Mouse (Mus musculus) thymus, adult 2 months (tissue): ENCODE data around the gene Scn3a. TPM values are rescaled to one million over a fixed set of nuclear protein-coding genes. Genes with fewer than 3 reads are reported as not detected.

Experiments used
- DNase-seq: peaks from one replicate; pipeline ENCODE4 v3.0.0; 2021
- H3K27ac ChIP-seq: fragments of 200-500 bp; 2 replicates; pipeline ENCODE4 v1.5.1; 2012; ENCODE audit warnings: low read length, control low read depth; ENCODE audit not compliant: control insufficient read depth, insufficient read depth
- H3K27me3 ChIP-seq: fragments of 200-500 bp; 2 replicates; pipeline ENCODE4 v1.6.1; 2012; ENCODE audit warnings: mild to moderate bottlenecking, low read length, moderate library complexity, mixed read lengths; ENCODE audit not compliant: control insufficient read depth, insufficient read depth
- H3K36me3 ChIP-seq: fragments of 200-500 bp; 2 replicates; pipeline ENCODE4 v1.6.1; 2012; ENCODE audit warnings: mild to moderate bottlenecking, low read length, moderate library complexity; ENCODE audit not compliant: control insufficient read depth, insufficient read depth
- H3K4me1 ChIP-seq: fragments of 200-500 bp; replicated peaks from 2 replicates; pipeline ENCODE4 v1.6.1; 2012; ENCODE audit warnings: low read length; ENCODE audit not compliant: control insufficient read depth, insufficient read depth
- H3K4me3 ChIP-seq: fragments of 200-500 bp; 2 replicates; pipeline ENCODE4 v1.5.1; 2012; ENCODE audit warnings: mild to moderate bottlenecking, low read length, control low read depth, moderate library complexity; ENCODE audit not compliant: control insufficient read depth, insufficient read depth
- CTCF ChIP-seq: fragments of 200-500 bp; IDR thresholded peaks from 2 replicates; pipeline ENCODE4 v1.5.1; 2012; ENCODE audit warnings: mild to moderate bottlenecking, control low read depth, low read length, moderate library complexity, borderline replicate concordance; ENCODE audit not compliant: control insufficient read depth, poor library complexity, insufficient read depth; ENCODE audit errors: extremely low read depth
- POLR2A ChIP-seq: fragments of 200-500 bp; IDR thresholded peaks from 2 replicates; pipeline ENCODE4 v1.6.1; 2012; ENCODE audit warnings: mild to moderate bottlenecking, low read length, control low read depth, moderate library complexity; ENCODE audit not compliant: control insufficient read depth, poor library complexity, insufficient read depth; ENCODE audit errors: extremely low read depth
- WGBS: fragments of 180-500 bp; shearing (Covaris S2); methylation state at CpG from one replicate; pipeline ENCODE4 v1.1.7; 2018; 5-methylcytosine and 5-hydroxymethylcytosine counted together
- polyA plus RNA-seq: library from polyadenylated mRNA; depleted of rRNA; stranded (reverse); fragments of >200 nt; gene quantifications from 2 replicates; pipeline ENCODE4 v1.2.3, GENCODE M21; 2012; rRNA removed

Gene Scn3a
- polyA plus RNA-seq, result 0.09 and 0.18 TPM in 2 replicates

DNA sequence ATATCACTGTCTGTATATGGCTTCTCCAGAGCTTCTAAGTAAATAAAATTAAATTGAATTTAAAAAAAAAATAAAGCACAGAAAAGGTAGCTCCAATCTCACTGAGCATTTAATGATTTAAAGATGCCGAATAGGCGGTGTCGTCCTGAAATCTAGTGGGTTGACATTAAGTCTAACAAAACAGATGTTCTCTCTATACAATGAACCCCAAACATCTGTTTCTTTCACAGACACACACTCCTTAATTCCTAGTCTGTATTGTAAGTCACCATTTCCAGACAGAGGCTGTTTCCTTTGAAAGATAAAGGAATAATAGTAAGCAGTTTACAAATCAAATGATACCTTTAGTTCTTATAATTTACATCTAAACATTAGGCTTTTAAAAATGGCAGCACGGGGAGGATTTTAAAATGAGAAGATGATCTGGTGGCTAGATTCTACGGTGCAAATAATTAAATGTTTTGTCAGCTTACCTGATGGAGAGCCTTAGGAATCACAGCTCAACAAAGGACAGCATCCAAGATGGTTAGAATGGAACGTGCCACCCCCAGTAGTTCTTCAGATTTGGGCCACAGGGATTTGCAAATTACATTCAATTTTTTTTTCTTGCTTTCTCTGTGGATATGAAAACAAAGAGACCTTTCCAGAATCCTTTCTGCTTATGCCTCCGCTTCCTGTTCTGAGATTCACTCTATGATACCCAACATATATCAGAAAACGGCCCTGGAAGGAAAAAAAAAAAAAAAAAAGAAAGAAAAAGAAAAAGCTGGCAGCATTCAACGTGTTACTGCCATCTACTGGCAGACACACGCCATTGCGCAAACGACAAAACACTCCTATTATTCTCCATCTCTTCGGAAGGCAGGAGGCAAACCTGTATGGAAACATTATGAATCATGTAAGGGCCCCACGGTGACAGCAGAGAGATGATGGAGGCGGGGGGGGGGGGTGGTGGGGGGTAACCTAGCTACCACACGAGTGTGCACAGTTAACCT lies at the start of gene Scn3a:
Scn3a (minus strand) TSS at position 835 of the 995 bp plus-strand sequence.
- 35% methylated on average over 16 of the region's 16 CpGs for WGBS
- peak; percentile 38 for DNase-seq
- TF ChIP-seq POLR2A, result no peak
- TF ChIP-seq CTCF, result no peak

DNA sequence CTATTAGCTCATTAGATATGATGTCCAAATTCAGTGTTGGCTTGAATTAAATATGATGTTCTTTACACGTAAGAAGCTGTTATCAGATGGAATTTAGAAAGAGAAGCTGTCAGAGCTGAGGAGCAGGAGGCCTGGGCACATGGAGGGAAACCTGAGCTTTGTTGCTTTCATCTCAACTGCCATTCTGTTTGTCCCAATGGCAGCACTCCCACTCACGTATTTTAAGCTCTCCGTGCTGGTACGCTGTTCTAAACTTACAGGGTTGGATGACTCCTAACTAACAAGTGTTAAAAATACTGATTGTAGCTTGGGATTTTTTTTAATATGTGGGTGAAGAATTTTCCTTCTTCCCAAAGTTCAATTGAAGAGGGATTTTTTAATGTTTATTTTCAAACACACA lies 44.5 kb upstream of the Scn3a start:
- no peak for DNase-seq
- H3K4me3 ChIP-seq, result no peak overlapping the region
- no peaks in the 10 kb centered on the region for H3K4me1 ChIP-seq
- WGBS, result 83% methylated on average over 4 of the region's 4 CpGs
- H3K27ac ChIP-seq, result no peak overlapping the region
- TF ChIP-seq CTCF (no peak), POLR2A (no peak)
- H3K36me3 ChIP-seq, result no peaks in the 10 kb centered on the region
- no peaks in the 10 kb centered on the region for H3K27me3 ChIP-seq

More for the DNA sequence above, at the start of gene Scn3a:
- Histone ChIP-seq H3K4me3 (no peak within 1 kb of the TSS), H3K36me3 (no peaks in the 10 kb centered on the region), H3K4me1 (no peaks in the 10 kb centered on the region), H3K27ac (no peak within 1 kb of the TSS), H3K27me3 (no peaks in the 10 kb centered on the region)

DNA sequence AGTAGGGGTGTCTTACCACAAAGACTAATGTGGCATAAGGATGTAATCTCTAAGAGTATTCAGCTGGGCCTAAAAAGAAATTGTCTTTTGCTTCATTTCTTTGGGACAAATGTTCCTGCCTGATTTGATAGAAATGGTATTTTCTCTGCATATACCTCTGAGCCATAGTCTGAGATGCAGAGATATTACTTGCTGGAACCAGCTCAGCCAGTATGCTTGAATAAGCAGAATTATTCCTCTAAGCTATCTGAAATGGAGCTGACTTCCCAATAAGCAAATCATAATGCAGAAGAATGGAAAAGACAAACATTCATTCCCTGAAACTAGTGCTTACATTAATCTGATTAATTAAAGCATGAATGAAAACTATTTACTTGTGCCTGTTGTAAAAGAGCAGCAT lies 40.4 kb upstream of the Scn3a start:
- no peak for DNase-seq
- no peaks in the 10 kb centered on the region for H3K36me3 ChIP-seq
- TF ChIP-seq CTCF (no peak), POLR2A (no peak)
- H3K4me3 ChIP-seq, result no peak overlapping the region
- H3K4me1 ChIP-seq, result no peaks in the 10 kb centered on the region
- no peaks in the 10 kb centered on the region for H3K27me3 ChIP-seq
- no peak overlapping the region for H3K27ac ChIP-seq

DNA sequence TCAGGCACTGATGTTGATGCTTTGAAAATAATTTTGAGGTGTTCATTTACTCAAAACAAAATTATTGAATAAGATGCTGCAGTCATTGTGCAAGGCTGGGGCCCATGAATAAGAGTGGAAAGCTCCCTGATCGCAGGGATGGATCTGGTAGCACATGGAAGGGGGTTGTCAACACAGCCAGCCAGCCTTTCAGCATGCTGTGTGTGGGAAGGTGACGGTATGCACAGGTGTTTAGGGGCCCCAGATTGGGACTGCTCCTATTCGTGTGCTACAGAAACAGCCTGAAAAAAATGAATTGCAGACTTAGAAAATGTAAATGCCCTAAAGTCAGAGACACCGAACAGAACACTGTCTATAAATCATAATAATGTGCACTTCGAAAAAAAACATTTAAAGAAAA lies 20.3 kb upstream of the Scn3a start:
- Histone ChIP-seq H3K27me3 (no peaks in the 10 kb centered on the region), H3K36me3 (no peaks in the 10 kb centered on the region), H3K27ac (no peak overlapping the region), H3K4me3 (no peak overlapping the region), H3K4me1 (no peaks in the 10 kb centered on the region)
- 90% methylated on average over 5 of the region's 5 CpGs for WGBS
- no peak for TF ChIP-seq POLR2A
- TF ChIP-seq CTCF, result no peak
- no peak for DNase-seq

DNA sequence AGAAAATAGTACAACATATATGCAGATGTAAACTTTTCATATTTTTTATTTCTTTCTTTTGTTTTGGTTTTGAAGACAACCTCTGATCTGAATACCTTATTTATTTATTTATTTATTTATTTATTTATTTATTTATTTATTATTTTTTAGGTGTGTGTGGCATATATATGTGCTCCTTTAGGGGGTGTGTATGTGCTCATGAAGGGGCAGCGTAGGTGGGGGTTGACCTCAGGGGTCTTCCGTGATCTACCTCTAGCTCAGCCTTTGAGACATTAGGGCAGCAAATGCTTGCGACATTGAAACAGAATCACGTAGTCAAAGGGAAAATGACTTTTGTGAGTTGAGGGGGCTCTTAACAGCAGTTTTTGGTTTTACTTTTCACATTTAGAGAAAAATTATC lies 498 bp upstream of the Scn3a start:
- Histone ChIP-seq H3K27ac (no peak overlapping the region), H3K4me1 (no peaks in the 10 kb centered on the region), H3K4me3 (no peak overlapping the region), H3K36me3 (no peaks in the 10 kb centered on the region), H3K27me3 (no peaks in the 10 kb centered on the region)
- no peak for DNase-seq
- 93% methylated on average over 4 of the region's 4 CpGs for WGBS
- TF ChIP-seq CTCF (no peak), POLR2A (no peak)

DNA sequence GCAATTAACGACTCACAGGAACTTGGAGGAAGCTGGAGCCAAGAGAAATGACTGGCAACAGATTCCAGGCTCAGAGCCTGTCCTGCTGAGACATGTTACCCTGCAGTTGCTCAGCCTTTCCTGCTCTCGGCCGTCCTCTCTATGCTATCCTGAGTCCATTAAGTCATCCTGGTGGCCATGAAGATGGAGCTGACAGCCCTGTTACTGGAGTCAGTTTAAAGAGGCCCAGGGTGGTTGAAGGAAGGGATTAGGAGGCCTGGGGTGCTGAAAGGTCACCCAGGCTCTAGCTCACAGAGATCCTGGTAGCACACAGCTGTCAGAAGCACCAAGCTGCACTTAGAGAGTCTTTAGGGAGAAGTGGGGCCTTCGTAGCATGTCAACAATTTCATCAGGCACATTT lies 3.5 kb downstream of the Scn3a start:
- Histone ChIP-seq H3K4me3 (no peak overlapping the region), H3K27ac (no peak overlapping the region), H3K27me3 (no peaks in the 10 kb centered on the region), H3K36me3 (no peaks in the 10 kb centered on the region), H3K4me1 (no peaks in the 10 kb centered on the region)
- WGBS, result 80% methylated on average over 4 of the region's 4 CpGs
- no peak for TF ChIP-seq POLR2A
- no peak for TF ChIP-seq CTCF
- DNase-seq, result no peak

DNA sequence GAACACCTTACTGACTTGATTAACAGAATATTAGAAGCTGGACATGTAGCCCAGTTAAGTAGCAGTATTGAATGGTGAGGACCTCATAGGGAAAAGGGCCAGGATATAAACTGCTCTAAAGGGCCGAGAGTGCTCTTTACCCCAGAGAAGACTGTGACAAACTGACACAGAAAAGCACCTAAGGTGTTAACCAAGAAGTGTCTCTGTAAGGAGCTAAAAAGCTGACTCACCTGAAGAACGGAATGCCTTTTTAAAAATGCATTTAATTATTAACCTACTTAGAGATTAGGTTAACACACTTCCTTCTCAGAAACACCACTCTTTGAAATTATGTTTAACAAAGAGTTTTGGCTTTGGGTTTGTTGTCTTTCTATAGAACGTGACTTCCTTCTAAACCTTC lies 9.7 kb downstream of the Scn3a start:
- H3K36me3 ChIP-seq, result no peaks in the 10 kb centered on the region
- no peak overlapping the region for H3K27ac ChIP-seq
- no peaks in the 10 kb centered on the region for H3K27me3 ChIP-seq
- TF ChIP-seq CTCF (no peak), POLR2A (no peak)
- H3K4me3 ChIP-seq, result no peak overlapping the region
- no peaks in the 10 kb centered on the region for H3K4me1 ChIP-seq
- 82% methylated on average over 3 of the region's 3 CpGs for WGBS
- DNase-seq, result no peak
